Mouse (Mus musculus) cortical plate, adult 2 months (tissue): ENCODE data around the gene Sp140.
"Not testable (repeated sequence)": the region's sequence is repeated elsewhere in the genome, so short reads cannot be mapped to it uniquely, and the experiment has no call there.

Source experiments
- CTCF ChIP-seq: fragments of 200-500 bp; IDR thresholded peaks from 2 replicates; pipeline ENCODE4 v1.5.1; 2011; ENCODE audit warnings: mild to moderate bottlenecking, control low read depth, low read length; ENCODE audit not compliant: insufficient read depth; ENCODE audit errors: extremely low read depth
- POLR2A ChIP-seq: fragments of 200-500 bp; IDR thresholded peaks from 2 replicates; pipeline ENCODE4 v1.6.1; 2011; ENCODE audit warnings: mild to moderate bottlenecking, low read length, control low read depth; ENCODE audit not compliant: insufficient read depth; ENCODE audit errors: extremely low read depth

GRCm38 (mm10) chr1:85615096-85615495 lies 14.9 kb downstream of the Sp140 start:
- not testable (repeated sequence) for TF ChIP-seq CTCF, POLR2A
